Mouse (Mus musculus) left cerebral cortex, postnatal 10 days (tissue): ENCODE results near the gene Gm45717. TPM values are rescaled to one million over a fixed set of nuclear protein-coding genes. Genes with fewer than 3 reads are reported as not detected.

Experiments
- DNase-seq, 2 experiments: peaks; one replicate each; pipeline ENCODE4 v3.0.0; 2021 to 2022; ENCODE audit warnings: low spot score in 2 of 2, mixed read lengths in 1 of 2; ENCODE audit errors: extremely low spot score in 1 of 2
- intact Hi-C: fragments of 180-260 bp; cut with DNase I; formaldehyde crosslinking; loops from one replicate; pipeline ENCODE4 v1.15.1; 2025
- total RNA-seq, 2 experiments: library from RNA; stranded (reverse); gene quantifications; 2 replicates each; pipeline ENCODE4 v1.2.3; 2021

The Gm45717 gene
- total RNA-seq, 2 experiments from 2014 or later, result not detected

GRCm38 (mm10) chr7:140949255-140949654, 6.5 kb downstream of the Gm45717 start:
- DNase-seq, result no peak
- intact Hi-C loops, result no loop called here

GRCm38 (mm10) chr7:140948161-140948560, 7.6 kb downstream of the Gm45717 start:
- no peak for DNase-seq
- intact Hi-C loops, result no loop called here

- intact Hi-C loops, result no loop called here
- DNase-seq, result no peak
Measured at GRCm38 (mm10) chr7:140946980-140947379, 8.8 kb downstream of the Gm45717 start.

DNA sequence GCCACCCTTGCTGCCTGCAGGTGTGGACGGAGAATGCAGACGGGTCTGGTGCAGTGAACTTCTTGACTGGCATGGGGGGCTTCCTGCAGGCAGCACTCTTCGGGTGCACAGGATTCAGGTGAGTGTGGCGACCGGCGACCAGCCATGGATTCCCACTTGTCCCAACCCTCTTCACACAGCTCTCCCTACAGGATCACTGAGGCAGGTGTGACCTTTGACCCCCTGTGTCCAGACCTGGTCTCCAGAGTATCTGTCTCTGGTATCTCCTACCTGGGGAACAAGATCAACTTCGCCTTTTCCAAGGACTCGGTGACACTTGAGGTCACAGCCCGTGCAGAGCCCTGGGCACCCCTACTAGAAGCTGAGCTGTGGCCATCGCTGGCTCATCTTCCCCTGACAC, 9.4 kb downstream of the Gm45717 start:
- intact Hi-C loops, result no loop called here
- DNase-seq, result no peak

DNA sequence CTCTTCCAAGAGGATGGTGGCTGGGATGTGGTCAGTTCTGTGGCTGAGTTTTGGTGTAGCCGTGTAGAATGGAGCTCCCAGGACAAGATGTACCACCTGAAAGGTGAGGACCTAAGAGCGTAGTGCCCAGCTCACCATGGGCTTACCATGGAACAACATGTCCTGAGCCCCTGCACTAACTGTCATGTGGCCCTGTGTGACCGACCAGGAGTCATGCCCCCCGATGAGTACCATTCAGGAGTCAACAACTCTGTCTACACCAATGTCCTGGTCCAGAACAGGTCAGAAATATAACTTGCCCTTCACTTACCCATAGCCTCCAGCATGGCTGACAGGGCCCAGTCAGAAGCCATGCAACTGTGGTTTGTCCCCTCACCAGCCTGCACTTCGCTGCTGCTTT, 10.5 kb downstream of the Gm45717 start:
- no peak for DNase-seq
- intact Hi-C loops, result no loop called here

DNA sequence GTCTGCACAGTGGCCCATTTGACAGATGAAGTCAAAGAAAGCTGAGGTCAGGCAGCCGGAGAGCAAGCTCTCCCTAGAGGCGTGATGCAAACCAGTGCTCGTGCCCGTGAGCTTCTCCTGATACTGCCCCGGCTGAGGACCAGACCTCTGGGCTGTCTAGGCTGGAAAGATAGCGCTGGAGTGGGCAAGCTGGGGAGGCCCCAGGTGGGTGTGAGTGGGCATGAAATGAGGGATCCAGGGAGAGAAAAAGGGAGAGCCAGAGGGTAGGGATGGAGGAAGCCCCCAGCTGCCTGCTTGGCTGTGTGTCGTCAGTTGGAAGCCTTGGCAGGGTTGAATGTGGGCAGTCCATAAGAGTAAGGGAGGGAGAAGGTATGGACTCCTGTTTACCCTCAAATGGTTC, 11.5 kb downstream of the Gm45717 start:
- intact Hi-C loops, result no loop called here
- no peak for DNase-seq

- intact Hi-C loops, result no loop called here
- DNase-seq, result no peak
Measured at GRCm38 (mm10) chr7:140943356-140943755, 12.4 kb downstream of the Gm45717 start.

DNA sequence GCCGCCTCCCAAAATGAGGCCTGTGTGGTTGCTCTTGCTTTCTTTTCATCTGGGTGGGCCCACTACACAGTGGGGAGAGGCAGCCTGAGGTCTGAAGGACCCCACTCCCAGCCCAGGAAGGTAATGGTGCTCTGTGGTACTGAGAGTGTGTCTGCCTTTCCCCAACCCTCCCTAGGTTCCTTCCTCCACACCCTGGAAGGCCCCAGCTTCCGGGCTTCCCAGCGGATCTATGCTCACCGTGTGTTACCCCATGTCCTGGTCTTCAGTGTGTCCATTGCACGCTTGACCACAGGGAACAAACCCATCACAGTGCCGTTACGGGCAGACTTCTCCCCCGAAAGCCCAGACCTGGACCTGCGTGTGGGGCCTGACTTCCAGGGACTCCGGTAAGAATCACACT, 12.9 kb downstream of the Gm45717 start:
- DNase-seq, result no peak
- intact Hi-C loops, result no loop called here

DNA sequence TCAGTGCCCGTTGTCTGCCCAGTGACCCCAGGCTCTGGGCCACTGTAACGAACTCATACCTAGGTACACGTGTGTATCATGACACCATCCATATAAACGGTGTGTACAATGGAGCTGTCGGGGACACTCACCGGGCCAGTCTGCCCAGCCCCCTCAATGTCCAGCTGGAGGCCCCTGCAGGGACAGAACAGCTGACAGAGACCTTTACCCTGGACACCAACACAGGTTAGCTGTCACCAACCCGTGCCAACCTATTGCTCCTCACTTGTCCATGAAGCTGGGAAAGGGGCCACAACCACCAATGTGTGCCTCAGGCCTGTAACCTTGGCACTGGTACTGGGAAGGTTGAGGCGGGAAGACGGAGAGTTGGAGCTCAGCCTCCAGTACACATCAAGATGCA, 13.4 kb downstream of the Gm45717 start:
- no peak for DNase-seq
- intact Hi-C loops, result no loop called here

- DNase-seq, result peak in 1 of 2 experiments; percentile 86
- intact Hi-C loops, result no loop called here
Measured at GRCm38 (mm10) chr7:140941222-140942051, 14.3 kb downstream of the Gm45717 start, which contains the start of gene Pgghg. Gene Pgghg (plus strand): TSS chr7:140941391.

- intact Hi-C loops, result no loop called here
- peak in 1 of 2 experiments; percentile 55 for DNase-seq
Measured at GRCm38 (mm10) chr7:140939669-140940171, 16.0 kb downstream of the Gm45717 start.

DNA sequence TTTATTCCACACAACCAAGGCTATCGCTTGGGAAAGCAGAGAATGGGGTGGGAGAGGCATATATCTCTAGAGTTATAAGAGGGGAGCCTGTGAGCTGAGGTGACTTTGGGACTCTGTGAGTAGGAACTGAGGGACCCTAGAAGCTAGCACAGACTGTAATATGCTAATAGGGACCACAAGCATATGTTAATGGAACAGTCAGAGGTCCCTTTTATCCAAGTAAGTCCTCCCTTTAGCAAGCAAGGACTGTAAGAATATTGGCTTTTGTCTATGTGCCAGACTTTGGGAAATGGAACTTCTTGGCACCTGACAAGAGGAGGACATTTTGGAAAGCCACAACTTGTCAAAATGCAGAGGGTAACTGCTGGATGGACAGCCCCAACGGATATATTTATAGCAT, 16.8 kb downstream of the Gm45717 start:
- intact Hi-C loops, result no loop called here
- DNase-seq, result no peak

DNA sequence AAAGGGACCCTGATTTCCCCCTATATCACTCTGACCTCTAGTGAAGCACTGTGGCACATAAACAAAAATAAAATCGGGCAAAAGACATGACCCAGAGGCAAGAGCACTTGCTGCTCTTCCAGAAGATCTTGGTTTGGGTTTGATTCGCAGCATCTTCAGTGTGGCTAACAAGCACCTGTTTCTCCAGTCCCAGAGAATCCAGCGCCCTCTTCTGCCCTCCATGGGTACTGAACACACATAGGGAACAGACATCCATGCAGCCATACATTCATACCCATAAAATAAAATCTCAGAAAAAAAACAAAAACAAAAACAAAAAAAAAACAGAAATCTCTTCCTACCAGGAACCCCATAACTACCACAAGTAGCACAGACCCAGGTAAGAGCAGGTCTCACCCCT, 17.3 kb downstream of the Gm45717 start:
- intact Hi-C loops, result no loop called here
- no peak for DNase-seq

- intact Hi-C loops, result no loop called here
- DNase-seq, result no peak
Measured at GRCm38 (mm10) chr7:140927181-140927580, 28.6 kb downstream of the Gm45717 start.

DNA sequence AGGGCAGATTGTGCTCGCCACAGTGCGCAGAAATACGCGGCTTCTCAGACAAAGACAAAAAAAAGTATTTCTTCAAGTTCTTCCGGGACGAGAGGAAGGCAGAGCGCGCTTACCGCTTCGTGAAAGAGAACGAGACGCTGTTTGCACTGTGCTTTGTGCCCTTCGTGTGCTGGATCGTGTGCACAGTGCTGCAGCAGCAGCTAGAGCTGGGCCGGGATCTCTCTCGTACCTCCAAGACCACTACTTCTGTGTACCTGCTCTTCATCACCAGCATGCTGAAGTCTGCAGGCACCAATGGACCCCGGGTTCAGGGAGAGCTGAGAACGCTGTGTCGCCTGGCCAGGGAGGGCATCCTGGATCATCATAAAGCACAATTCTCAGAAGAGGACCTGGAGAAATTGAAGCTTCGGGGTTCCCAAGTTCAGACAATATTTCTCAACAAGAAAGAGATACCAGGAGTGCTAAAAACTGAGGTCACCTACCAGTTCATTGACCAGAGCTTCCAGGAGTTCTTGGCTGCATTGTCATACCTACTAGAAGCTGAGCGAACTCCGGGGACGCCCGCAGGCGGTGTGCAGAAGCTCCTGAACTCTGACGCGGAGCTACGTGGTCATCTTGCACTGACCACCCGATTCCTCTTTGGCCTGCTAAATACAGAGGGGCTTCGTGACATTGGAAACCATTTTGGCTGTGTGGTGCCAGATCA, 32.5 kb downstream of the Gm45717 start:
- no peak for DNase-seq
- intact Hi-C loops, result no loop called here

- no peak for DNase-seq
- intact Hi-C loops, result no loop called here
Measured at GRCm38 (mm10) chr7:140922398-140923069, 33.2 kb downstream of the Gm45717 start.

- DNase-seq, result no peak
- intact Hi-C loops, result no loop called here
Measured at GRCm38 (mm10) chr7:140921225-140921975, 34.3 kb downstream of the Gm45717 start.

GRCm38 (mm10) chr7:140920418-140921029, 35.2 kb downstream of the Gm45717 start, which contains the start of gene Nlrp6:
Gene Nlrp6 (plus strand): TSS chr7:140920902.
- intact Hi-C loops, result no loop called here
- no peak for DNase-seq
